Mouse (Mus musculus) forebrain, embryonic 13.5 days (tissue): ENCODE results near the gene Heatr5a. TPM values are rescaled to one million over a fixed set of nuclear protein-coding genes. Genes with fewer than 3 reads are reported as not detected.

Experiments used
- ATAC-seq: fragments of 200-750 bp; cut with Nextera tagmentation; 2 replicates; pipeline ENCODE4 v1.8.0; 2017
- H3K27ac ChIP-seq: fragments of 300-500 bp; sonication (generic); 2 replicates; pipeline ENCODE4 v1.5.1; 2015; ENCODE audit warnings: inconsistent platforms, mild to moderate bottlenecking, moderate library complexity
- H3K27me3 ChIP-seq: fragments of 300-500 bp; sonication (generic); 2 replicates; pipeline ENCODE4 v1.6.1; 2015; ENCODE audit warnings: mild to moderate bottlenecking, inconsistent platforms
- H3K36me3 ChIP-seq: fragments of 300-500 bp; sonication (generic); 2 replicates; pipeline ENCODE4 v1.6.1; 2015; ENCODE audit warnings: mild to moderate bottlenecking, inconsistent platforms; ENCODE audit not compliant: poor library complexity, severe bottlenecking
- H3K4me1 ChIP-seq: fragments of 300-500 bp; sonication (generic); 2 replicates; pipeline ENCODE4 v1.6.1; 2015; ENCODE audit warnings: inconsistent platforms
- H3K4me2 ChIP-seq: fragments of 300-500 bp; sonication (generic); 2 replicates; pipeline ENCODE4 v1.6.1; 2015; ENCODE audit warnings: inconsistent platforms, mild to moderate bottlenecking, moderate library complexity
- H3K4me3 ChIP-seq: fragments of 300-500 bp; sonication (generic); 2 replicates; pipeline ENCODE4 v1.5.1; 2015; ENCODE audit warnings: mild to moderate bottlenecking, inconsistent platforms
- H3K9ac ChIP-seq: fragments of 300-500 bp; sonication (generic); 2 replicates; pipeline ENCODE4 v1.6.1; 2015; ENCODE audit warnings: mild to moderate bottlenecking, inconsistent platforms
- H3K9me3 ChIP-seq: fragments of 300-500 bp; sonication (generic); replicated peaks from 2 replicates; pipeline ENCODE4 v1.6.1; 2016; ENCODE audit warnings: inconsistent platforms
- WGBS: fragments of 180-500 bp; shearing (Covaris S2); methylation state at CpG from one replicate; pipeline ENCODE4 v1.1.7; 2015; 5-methylcytosine and 5-hydroxymethylcytosine counted together
- polyA plus RNA-seq: library from polyadenylated mRNA; unstranded; fragments of >200 nt; fragmentation: Nextera tagmentation; extraction: Ambion mirVana; gene quantifications from 2 replicates; pipeline ENCODE4 v1.2.1, GENCODE M21; 2015

The Heatr5a gene
- polyA plus RNA-seq, 1 experiment from 2014 or later, result 6.7 TPM

DNA sequence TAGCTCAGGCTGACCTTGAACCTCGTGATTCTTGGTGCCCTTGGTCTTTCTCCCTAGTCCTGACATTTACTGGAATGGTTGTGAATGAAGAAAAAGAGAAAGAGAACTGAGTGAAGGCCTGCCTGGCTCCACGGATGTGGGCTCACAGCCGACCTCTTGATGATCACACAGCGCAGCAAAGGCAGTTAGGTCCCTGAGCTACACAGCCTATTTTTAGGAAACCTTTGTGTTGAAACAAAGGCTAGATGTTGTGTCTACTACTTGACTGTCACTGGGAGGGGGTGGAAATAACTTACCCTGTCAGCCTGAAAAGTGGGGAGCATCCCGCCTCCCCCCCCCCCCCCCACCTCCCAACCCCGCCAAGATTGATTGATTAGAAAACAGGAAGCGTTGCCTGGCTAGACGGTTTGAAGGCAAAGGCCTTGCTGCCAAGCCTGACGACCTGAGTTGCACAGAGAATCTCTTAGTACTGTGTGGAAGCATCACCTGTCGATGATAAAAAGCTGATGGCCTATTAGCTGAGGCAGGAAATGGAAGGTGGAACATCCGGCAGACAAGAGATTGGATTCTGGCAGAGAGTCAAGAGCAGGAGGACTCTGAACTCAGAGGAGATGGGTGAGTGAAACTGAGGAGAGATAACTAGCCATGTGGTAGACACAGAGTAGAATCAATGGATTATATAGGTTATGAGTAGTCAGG is 99.5 kb downstream of the Heatr5a start:
- Histone ChIP-seq H3K4me1 (0 out of 2 replicates have a peak, but pooled peaks cover 8% of the 10 kb centered on the region), H3K9ac (no peak overlapping the region), H3K9me3 (no peaks in the 10 kb centered on the region), H3K27me3 (no peaks in the 10 kb centered on the region), H3K4me2 (no peak overlapping the region), H3K27ac (no peak overlapping the region), H3K4me3 (no peak overlapping the region), H3K36me3 (peaks cover 5% of the 10 kb centered on the region)
- 82% methylated on average over 11 of the region's 11 CpGs for WGBS
- ATAC-seq, result no peak

DNA sequence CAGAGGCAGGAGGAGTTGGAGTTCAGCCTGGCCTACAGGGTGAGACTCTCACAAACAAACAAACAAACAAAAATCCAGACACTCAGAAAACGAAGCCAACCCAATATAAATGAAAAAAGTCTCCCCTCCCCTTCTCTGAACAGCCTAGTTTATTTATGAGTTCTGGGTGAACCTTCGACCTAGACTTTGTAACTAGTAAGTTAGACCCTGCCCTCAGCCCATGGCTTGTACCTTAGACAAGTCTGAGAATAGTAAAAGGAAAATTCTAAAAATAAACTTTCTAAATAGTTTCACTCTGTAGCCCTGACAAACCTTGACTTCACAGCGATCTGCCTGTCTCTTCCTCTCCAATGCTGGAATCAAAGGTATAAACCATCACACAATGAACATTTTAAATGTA is 101.6 kb downstream of the Heatr5a start:
- Histone ChIP-seq H3K36me3 (no peaks in the 10 kb centered on the region), H3K27me3 (no peaks in the 10 kb centered on the region), H3K9ac (no peak overlapping the region), H3K9me3 (no peaks in the 10 kb centered on the region), H3K4me3 (no peak overlapping the region), H3K27ac (no peak overlapping the region), H3K4me2 (no peak overlapping the region), H3K4me1 (peaks cover 21% of the 10 kb centered on the region)
- no peak for ATAC-seq
- WGBS, result 78% methylated on average over 3 of the region's 3 CpGs

DNA sequence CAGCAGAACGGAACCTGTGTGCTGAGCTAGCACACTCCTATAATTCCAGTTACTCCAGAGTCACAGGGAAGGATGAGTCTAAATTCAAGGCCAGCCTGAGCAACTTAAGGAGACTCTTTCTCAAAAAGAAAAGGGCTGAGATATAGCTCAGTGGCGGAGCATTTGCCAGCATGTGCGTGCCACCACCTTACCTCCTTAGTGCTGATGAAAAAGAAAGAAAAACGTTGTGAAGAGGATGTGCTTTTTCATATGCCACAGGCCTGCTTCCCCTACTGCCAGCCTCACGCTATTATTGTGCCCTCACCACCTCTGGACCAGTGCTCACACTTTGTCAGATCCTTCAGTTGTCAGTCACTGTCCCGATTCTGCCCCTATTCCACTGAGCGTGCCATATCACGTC is 104.0 kb downstream of the Heatr5a start:
- Histone ChIP-seq H3K9me3 (no peaks in the 10 kb centered on the region), H3K4me3 (no peak overlapping the region), H3K27ac (peak overlapping the region; percentile 31; the same call in 1 of the 2 replicates), H3K27me3 (no peaks in the 10 kb centered on the region), H3K4me2 (no peak overlapping the region), H3K36me3 (no peaks in the 10 kb centered on the region), H3K4me1 (peaks cover 21% of the 10 kb centered on the region), H3K9ac (no peak overlapping the region)
- 77% methylated on average over 8 of the region's 8 CpGs for WGBS
- ATAC-seq, result no peak

DNA sequence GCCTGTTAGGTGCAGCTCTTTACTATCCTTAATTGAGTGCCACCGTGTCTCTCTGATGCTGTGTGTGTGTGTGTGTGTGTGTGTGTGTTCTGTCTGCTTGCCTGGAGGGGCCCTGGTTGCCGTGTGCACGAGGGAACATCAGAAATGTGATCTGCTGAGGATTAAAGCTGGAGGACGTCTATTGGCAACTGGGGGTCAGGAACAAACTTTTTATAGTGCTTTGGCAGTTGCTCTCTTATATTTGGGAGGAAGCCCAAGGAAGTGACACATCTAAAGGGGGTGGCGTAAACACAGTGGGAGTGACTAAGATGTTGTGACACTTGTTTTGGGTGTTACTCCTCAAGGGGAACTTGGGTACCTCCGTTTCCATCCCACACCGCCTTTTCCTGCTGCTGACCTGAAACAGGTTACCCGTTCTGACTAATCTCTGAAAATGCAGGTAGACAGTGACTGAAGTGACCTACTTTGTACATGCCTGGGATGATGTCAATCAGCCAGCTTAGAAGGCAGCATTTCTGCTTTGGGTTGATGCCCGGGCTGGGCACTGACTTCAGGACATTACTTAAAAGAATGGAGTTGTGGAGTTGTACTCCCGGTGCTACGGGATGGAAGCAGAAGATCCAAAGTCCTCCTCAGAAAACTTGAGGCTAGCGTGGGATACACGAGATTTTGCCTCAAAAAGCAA is 104.8 kb downstream of the Heatr5a start:
- H3K4me3 ChIP-seq, result no peak overlapping the region
- no peaks in the 10 kb centered on the region for H3K27me3 ChIP-seq
- ATAC-seq, result no peak
- H3K9ac ChIP-seq, result no peak overlapping the region
- no peak overlapping the region for H3K4me2 ChIP-seq
- no peaks in the 10 kb centered on the region for H3K9me3 ChIP-seq
- 57% methylated on average over 13 of the region's 13 CpGs for WGBS
- H3K36me3 ChIP-seq, result no peaks in the 10 kb centered on the region
- H3K27ac ChIP-seq, result no peak overlapping the region
- H3K4me1 ChIP-seq, result peaks cover 21% of the 10 kb centered on the region

DNA sequence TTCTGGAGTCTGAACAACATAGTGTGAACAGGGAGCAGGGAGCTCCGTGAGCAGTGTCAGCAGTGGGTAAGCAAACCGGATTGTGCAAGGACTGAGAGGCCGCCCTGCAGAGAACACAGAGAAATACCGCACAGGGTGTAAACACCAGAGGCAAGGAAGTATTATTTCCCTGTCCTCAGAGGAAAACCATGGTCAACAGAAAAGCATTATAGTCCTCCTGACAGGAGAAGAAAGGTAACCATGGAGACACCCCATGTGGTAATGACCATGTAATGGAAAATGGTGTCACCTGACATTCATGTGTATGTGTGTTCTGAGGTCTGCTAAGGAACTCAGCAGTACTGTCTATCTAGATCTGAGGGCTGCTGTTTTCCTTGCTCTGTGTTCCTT is 105.3 kb downstream of the Heatr5a start:
- H3K9ac ChIP-seq, result 0 out of 2 replicates have a peak overlapping the region, but pooled peaks have one; percentile 40

DNA sequence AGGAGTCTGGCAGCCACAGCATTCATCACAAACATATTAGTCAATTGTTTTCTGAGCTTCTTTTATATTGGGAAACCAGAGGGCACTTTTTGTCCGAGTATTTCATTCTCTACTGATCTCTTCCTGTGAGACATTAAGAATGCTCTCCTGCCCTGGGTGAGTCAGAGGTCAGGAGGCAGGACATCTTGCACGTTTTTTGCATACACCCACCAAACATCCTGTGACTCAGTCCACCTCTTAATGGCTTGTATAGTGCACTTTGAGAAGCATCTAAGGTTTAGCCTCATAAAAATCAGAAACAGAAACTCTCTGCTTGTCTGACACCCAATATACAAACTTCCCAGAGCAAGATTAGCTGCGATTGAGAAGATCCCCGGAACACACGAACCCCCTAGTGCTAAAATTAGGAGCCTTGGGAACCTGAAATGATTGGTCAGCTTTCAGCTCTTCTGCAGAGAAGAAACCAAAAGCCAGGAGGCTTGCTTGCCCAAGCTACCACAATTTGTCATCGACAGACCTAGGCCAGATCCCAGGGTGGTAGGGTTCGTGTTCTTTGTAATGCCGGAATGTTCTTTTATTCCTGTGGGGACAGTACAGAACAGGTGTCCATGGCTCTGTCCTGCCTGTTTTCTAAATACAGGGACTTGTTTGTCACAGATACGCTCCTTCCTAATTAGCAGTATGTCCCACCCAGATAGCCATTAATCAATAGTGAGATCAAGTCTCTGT is 105.9 kb downstream of the Heatr5a start:
- no peaks in the 10 kb centered on the region for H3K27me3 ChIP-seq
- H3K4me3 ChIP-seq, result no peak overlapping the region
- H3K9ac ChIP-seq, result peak overlapping the region; percentile 40; the same call in 1 of the 2 replicates
- no peaks in the 10 kb centered on the region for H3K36me3 ChIP-seq
- H3K27ac ChIP-seq, result peak overlapping the region; percentile 51
- no peaks in the 10 kb centered on the region for H3K9me3 ChIP-seq
- H3K4me1 ChIP-seq, result peaks cover 21% of the 10 kb centered on the region
- H3K4me2 ChIP-seq, result peak overlapping the region; percentile 25
- 33% methylated on average over 9 of the region's 9 CpGs for WGBS
- peak; percentile 28 for ATAC-seq

More for the DNA sequence above, 105.3 kb downstream of the Heatr5a start:
- H3K27ac ChIP-seq, result peak overlapping the region; percentile 51
- peaks cover 21% of the 10 kb centered on the region for H3K4me1 ChIP-seq
- no peak overlapping the region for H3K4me3 ChIP-seq
- H3K27me3 ChIP-seq, result no peaks in the 10 kb centered on the region
- H3K4me2 ChIP-seq, result peak overlapping the region; percentile 25
- H3K9me3 ChIP-seq, result no peaks in the 10 kb centered on the region
- ATAC-seq, result peak; percentile 91
- no peaks in the 10 kb centered on the region for H3K36me3 ChIP-seq
- 3% methylated on average over 4 of the region's 4 CpGs for WGBS

DNA sequence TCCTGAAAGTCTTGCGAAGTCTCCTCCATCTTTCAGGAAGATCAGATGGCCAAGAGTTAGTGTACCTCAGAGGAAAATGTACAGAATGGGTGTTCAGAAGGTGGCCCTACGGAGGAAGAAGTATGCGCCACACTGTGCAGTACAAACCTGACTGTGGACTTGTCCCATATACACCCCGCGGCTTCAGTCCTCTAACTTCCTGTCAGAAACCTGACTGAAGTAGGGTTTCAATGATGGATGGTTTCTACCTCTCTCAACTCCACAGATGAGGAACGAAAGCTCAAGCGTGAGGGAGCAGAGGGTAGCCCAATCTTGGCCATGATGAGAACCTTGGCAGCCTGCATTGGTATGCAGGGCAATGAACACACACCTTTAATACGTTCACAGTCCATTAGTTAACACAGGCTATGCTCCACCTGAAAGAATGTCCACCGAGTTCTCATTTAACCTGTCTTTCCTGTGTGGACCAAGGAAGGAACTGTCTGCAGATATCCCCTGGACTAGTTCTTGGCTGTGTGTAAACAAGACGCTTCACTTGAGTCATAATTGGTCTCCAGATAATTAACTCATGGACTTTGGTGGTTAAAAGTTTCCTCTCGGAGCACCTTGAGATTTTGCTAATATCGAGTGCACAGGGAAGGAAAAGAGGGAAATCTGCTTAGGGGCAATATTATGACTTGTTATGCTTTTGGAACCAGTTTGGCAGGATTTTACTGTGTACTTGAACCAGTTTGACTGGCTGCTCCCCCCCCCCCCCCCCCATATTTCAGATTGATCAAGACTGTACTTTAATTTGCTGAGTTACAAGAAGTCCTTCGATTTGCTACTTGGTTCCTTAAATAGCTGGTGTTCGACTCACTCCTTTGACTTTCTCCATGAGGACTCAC is 107.8 kb downstream of the Heatr5a start:
- no peak overlapping the region for H3K9ac ChIP-seq
- no peaks in the 10 kb centered on the region for H3K9me3 ChIP-seq
- H3K36me3 ChIP-seq, result no peaks in the 10 kb centered on the region
- no peak for ATAC-seq
- WGBS, result 94% methylated on average over 14 of the region's 14 CpGs
- no peaks in the 10 kb centered on the region for H3K27me3 ChIP-seq
- H3K27ac ChIP-seq, result no peak overlapping the region
- peaks cover 21% of the 10 kb centered on the region for H3K4me1 ChIP-seq
- no peak overlapping the region for H3K4me2 ChIP-seq
- H3K4me3 ChIP-seq, result no peak overlapping the region

DNA sequence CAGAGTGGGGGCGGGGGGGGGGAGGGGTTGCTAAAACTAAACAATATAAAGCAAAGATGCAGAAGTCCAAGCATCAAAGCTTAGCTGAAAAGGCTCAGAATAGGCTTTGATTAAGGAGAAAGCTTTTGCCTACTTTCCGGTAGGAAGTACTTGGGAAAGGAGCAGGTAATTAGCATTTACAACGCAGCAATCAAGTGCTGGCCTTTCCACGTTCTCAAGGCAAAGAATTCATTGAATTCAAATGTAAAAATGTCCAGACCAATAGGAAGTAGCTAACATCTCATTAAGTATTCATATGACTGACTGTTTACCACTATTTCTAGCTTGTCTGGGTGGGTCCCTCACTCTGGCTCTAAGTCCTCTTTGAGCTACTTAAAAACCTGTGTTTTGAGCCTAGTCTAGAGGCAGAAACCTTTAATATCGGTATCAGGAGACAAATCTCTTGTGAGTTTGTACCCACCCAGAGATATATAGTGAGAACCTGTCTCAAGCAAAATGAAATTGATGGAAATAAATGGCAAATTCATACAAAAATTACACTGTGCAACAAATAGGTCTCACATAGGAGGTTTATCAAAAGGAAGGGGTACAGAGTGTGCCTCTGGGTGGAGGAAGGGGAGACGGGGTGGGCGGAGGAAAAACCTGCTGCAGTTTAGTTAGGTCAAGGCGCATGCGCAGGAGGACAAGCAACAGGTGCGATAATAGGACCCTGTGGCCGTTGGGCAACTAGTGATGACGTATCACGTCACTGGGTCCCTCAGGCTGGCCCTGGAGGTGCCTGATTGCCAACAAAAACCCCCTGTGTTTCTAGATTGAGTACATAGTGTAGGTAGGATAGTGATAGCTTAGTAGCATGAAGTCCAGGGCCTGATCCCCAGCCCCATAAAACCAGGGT is 112.7 kb downstream of the Heatr5a start:
- Histone ChIP-seq H3K4me1 (no peaks in the 10 kb centered on the region), H3K4me3 (no peak overlapping the region), H3K9ac (no peak overlapping the region), H3K9me3 (no peaks in the 10 kb centered on the region), H3K36me3 (no peaks in the 10 kb centered on the region), H3K4me2 (no peak overlapping the region), H3K27ac (no peak overlapping the region), H3K27me3 (no peaks in the 10 kb centered on the region)
- ATAC-seq, result no peak
- WGBS, result 72% methylated on average over 13 of the region's 13 CpGs

DNA sequence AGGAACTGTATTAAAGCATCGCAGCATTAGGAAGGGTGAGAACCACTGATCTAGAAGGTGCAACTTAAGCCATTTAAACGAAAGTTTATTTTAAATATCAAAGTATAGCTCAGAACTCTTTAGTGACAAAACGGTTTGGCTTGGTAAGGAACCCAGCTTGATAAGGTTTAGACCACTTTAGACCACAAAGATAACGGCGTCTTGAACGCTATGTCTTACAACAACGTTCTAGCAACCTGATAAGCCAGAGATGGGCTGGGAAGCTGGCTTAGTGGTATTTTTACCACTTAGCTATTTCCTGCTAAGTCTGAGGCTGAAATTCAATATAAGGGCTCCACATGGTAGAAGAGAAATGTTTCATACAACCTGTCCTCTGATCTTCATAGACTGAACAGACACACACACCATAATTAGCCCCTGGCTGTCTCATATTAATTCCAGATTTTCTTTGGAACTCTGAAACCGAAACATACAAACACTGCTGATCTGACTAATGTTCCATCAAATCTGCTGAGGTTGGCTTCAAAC is 114.3 kb downstream of the Heatr5a start:
- no peaks in the 10 kb centered on the region for H3K4me1 ChIP-seq
- no peak overlapping the region for H3K4me2 ChIP-seq
- no peaks in the 10 kb centered on the region for H3K9me3 ChIP-seq
- ATAC-seq, result no peak
- no peak overlapping the region for H3K4me3 ChIP-seq
- H3K36me3 ChIP-seq, result no peaks in the 10 kb centered on the region
- no peak overlapping the region for H3K9ac ChIP-seq
- no peaks in the 10 kb centered on the region for H3K27me3 ChIP-seq
- H3K27ac ChIP-seq, result no peak overlapping the region
- 91% methylated on average over 8 of the region's 8 CpGs for WGBS

DNA sequence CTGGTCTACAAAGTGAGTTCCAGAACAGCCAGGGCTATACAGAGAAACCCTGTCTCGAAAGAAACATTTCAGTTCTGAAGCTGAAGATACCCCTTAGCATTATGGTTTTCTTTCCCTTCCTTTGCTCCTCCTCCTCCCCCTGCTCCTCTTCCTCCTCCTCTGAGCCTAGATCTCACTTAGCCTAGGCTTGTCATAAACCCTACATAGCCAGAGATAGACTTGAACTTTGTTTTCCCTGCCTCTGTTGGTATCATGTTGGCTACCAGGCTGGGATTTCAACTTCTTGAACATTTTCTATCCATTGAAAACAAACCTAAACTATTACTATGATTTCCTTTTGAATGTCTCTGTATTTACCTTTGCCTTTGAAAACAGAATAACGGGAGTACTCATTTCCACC is 115.2 kb downstream of the Heatr5a start:
- H3K36me3 ChIP-seq, result no peaks in the 10 kb centered on the region

DNA sequence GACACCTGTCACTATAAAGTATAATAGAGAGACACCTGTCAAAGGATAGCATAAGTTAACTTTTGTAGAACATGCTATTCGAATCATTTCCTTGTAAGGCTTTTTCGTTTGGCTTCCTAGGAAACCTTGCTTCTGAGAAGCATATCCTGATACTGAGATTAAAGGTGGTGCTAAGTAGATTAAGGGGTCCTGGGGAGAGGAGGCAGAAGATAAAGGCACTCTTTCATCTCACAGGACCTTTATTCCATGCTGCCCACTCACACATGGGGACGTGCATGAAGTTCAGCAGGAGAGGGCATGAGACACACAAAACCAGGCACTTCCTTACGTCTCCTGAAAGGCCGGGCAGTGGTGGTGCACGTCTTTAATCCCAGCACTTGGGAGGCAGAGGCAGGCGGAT is 115.7 kb downstream of the Heatr5a start:
- H3K27me3 ChIP-seq, result no peaks in the 10 kb centered on the region
- no peaks in the 10 kb centered on the region for H3K9me3 ChIP-seq
- no peaks in the 10 kb centered on the region for H3K36me3 ChIP-seq
- H3K4me2 ChIP-seq, result no peak overlapping the region
- no peak overlapping the region for H3K27ac ChIP-seq
- H3K4me1 ChIP-seq, result no peaks in the 10 kb centered on the region
- 70% methylated on average over 7 of the region's 7 CpGs for WGBS
- no peak for ATAC-seq
- no peak overlapping the region for H3K9ac ChIP-seq
- no peak overlapping the region for H3K4me3 ChIP-seq

More for the DNA sequence above, 115.2 kb downstream of the Heatr5a start:
- Histone ChIP-seq H3K4me3 (no peak overlapping the region), H3K4me1 (no peaks in the 10 kb centered on the region), H3K9me3 (no peaks in the 10 kb centered on the region), H3K27me3 (no peaks in the 10 kb centered on the region), H3K9ac (no peak overlapping the region), H3K27ac (no peak overlapping the region), H3K4me2 (no peak overlapping the region)
- WGBS, result 91% methylated on average over 2 of the region's 2 CpGs
- no peak for ATAC-seq
